Mouse (Mus musculus): ENCODE measurements around the gene Col4a3bp. TPM values are rescaled to one million over a fixed set of nuclear protein-coding genes. Genes with fewer than 3 reads are reported as not detected.

The Col4a3bp gene
- total and polyA plus RNA-seq, 3 experiments, result 7.0 to 14.8 (median 11.9) TPM

DNA sequence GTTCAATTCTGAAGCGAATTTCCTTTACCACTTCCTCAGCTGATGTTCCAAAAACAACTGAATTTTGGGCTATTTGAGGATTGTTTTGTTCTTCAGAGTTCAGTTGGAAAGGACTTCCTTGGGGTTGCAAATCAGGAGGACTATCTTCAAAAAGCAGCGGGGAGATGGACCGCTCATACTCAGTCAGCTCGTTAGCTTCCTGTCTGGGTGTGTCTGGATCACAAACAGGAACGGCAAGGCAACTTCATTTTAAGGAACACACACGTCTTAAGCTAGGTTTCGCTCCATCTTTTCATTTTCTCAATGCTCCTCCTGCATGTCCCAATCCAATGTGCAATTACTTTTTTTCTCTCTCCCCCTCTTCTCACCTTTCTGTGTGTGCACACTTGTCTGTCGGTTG is 45.8 kb upstream of the Col4a3bp start:
- no peaks in the 10 kb centered on the region for H3K4me1 ChIP-seq (ENCODE audit: control insufficient read depth in 1 of 2, insufficient read depth in 2 of 2)
- H3K36me3 ChIP-seq (replicated peaks in 1 of 2; ENCODE audit: control insufficient read depth in 1 of 2, insufficient read depth in 1 of 2, low read length in 1 of 2), result peaks cover 34 to 65% of the 10 kb centered on the region in 2 experiments
- no peaks in the 10 kb centered on the region for H3K9me3 ChIP-seq (replicated peaks; ENCODE audit: low read length)
- H3K4me2 ChIP-seq (ENCODE audit: insufficient read depth, low read depth, poor library complexity, severe bottlenecking), result no peak overlapping the region
- in situ Hi-C loops (cut with MboI; ENCODE audit: low pct_ligation_motif_present, low pct_unique_long_range_greater_than_20kb, low sequenced_read_pairs), result no loop called here
- H3K79me2 ChIP-seq (replicated peaks; ENCODE audit: control insufficient read depth, extremely low read depth, insufficient read depth, poor library complexity, severe bottlenecking), result no peaks in the 10 kb centered on the region
- no peak for DNase-seq (ENCODE audit: extremely low read depth)
- dilution Hi-C loops (cut with MboI; ENCODE audit: extremely low pct_ligation_motif_present, extremely low pct_unique_long_range_greater_than_20kb, low sequenced_read_pairs), result no loop called here
- H3K27ac ChIP-seq (ENCODE audit: insufficient read depth, low read depth), result no peak overlapping the region
- H3K4me3 ChIP-seq (replicated peaks in 1 of 3; ENCODE audit: low read depth in 2 of 3, low read length in 2 of 3, poor library complexity in 1 of 3), result no peak overlapping the region
- TF ChIP-seq USF1 (IDR thresholded peaks at IDR 0.05; ENCODE audit: low read depth, low read length) (no peak), GABPA (IDR thresholded peaks at IDR 0.05; ENCODE audit: insufficient replicate concordance, low read depth, low read length) (no peak), HCFC1 (IDR thresholded peaks at IDR 0.05; ENCODE audit: low read depth, low read length) (no peak), IRF4 (IDR thresholded peaks at IDR 0.05; ENCODE audit: low read depth, low read length) (no peak), CHD1 (IDR thresholded peaks at IDR 0.05; ENCODE audit: low read depth, low read length) (no peak), RAD21 (IDR thresholded peaks at IDR 0.05; ENCODE audit: low read depth, low read length) (no peak)
- no peaks in the 10 kb centered on the region for H3K27me3 ChIP-seq (replicated peaks)
- no peak overlapping the region for H3K9ac ChIP-seq (ENCODE audit: insufficient read depth, low read depth)

DNA sequence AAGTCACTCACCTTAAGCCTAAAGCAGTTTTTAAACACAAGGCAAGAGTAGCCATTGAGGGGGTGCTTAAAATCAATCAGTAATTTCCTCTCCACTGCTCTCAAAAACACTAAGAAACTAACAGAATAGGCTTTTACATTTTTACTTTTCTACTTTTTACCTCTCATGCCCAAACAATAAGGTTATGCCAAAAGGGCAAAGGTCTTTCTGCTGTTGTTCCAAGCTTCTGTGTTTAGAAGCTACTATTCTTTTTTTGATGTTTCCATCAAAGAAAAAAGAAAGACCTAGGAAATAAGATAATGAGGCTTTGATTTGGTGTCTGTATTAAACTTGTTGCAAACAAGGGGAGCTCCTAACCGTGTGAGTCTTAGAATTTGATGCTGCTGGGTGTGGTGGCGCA is 42.5 kb upstream of the Col4a3bp start:
- Histone ChIP-seq H3K4me1 (ENCODE audit: control insufficient read depth in 1 of 2, insufficient read depth in 2 of 2) (no peaks in the 10 kb centered on the region), H3K4me3 (replicated peaks in 1 of 3; ENCODE audit: low read depth in 2 of 3, low read length in 2 of 3, poor library complexity in 1 of 3) (no peak overlapping the region), H3K9ac (ENCODE audit: insufficient read depth, low read depth) (no peak overlapping the region), H3K9me3 (replicated peaks; ENCODE audit: low read length) (no peaks in the 10 kb centered on the region), H3K27ac (ENCODE audit: insufficient read depth, low read depth) (no peak overlapping the region), H3K4me2 (ENCODE audit: insufficient read depth, low read depth, poor library complexity, severe bottlenecking) (no peak overlapping the region), H3K27me3 (replicated peaks) (no peaks in the 10 kb centered on the region), H3K79me2 (replicated peaks; ENCODE audit: control insufficient read depth, extremely low read depth, insufficient read depth, poor library complexity, severe bottlenecking) (no peaks in the 10 kb centered on the region), H3K36me3 (replicated peaks in 1 of 2; ENCODE audit: control insufficient read depth in 1 of 2, insufficient read depth in 1 of 2, low read length in 1 of 2) (peaks cover 31 to 58% of the 10 kb centered on the region in 2 experiments)
- TF ChIP-seq MAX (IDR thresholded peaks at IDR 0.05; ENCODE audit: low read length) (no peak), MYC (IDR thresholded peaks at IDR 0.05; ENCODE audit: low read depth, low read length) (no peak), IRF4 (IDR thresholded peaks at IDR 0.05; ENCODE audit: low read depth, low read length) (no peak), CHD1 (IDR thresholded peaks at IDR 0.05; ENCODE audit: low read depth, low read length) (no peak), NELFE (IDR thresholded peaks at IDR 0.05; ENCODE audit: low read depth, low read length) (no peak), RAD21 (IDR thresholded peaks at IDR 0.05; ENCODE audit: low read depth, low read length) (no peak), ZMIZ1 (IDR thresholded peaks at IDR 0.05; ENCODE audit: low read depth, low read length) (no peak), TBP (conservative IDR thresholded peaks at IDR 0.05; ENCODE audit: low read depth, low read length) (no peak), EP300 (IDR thresholded peaks at IDR 0.05; ENCODE audit: low read length) (no peak), USF2 (conservative IDR thresholded peaks at IDR 0.05; ENCODE audit: low read depth, low read length) (no peak), MEF2A (IDR thresholded peaks at IDR 0.05; ENCODE audit: borderline replicate concordance, low read depth, low read length) (no peak), USF1 (IDR thresholded peaks at IDR 0.05; ENCODE audit: low read depth, low read length) (no peak), RCOR1 (conservative IDR thresholded peaks at IDR 0.05; ENCODE audit: low read depth, low read length) (no peak), CHD2 (IDR thresholded peaks at IDR 0.05; ENCODE audit: low read length) (no peak), ZC3H11A (IDR thresholded peaks at IDR 0.05; ENCODE audit: low read depth, low read length) (no peak), JUND (conservative IDR thresholded peaks at IDR 0.05; ENCODE audit: low read depth, low read length) (no peak), MXI1 (IDR thresholded peaks at IDR 0.05; ENCODE audit: low read depth, low read length) (no peak)
- in situ Hi-C loops (cut with MboI; ENCODE audit: low pct_ligation_motif_present, low pct_unique_long_range_greater_than_20kb, low sequenced_read_pairs) (no loop called here), dilution Hi-C loops (cut with MboI; ENCODE audit: extremely low pct_ligation_motif_present, extremely low pct_unique_long_range_greater_than_20kb, low sequenced_read_pairs) (no loop called here)
- no peak for DNase-seq (ENCODE audit: extremely low read depth)

Measured in CH12.LX (cell line).